Comparison of ENCODE assay signal across 9 mouse cellular contexts in genomic region chr4:53110356-53110755, GRCm38 (mm10). TPM values are rescaled to one million over a fixed set of nuclear protein-coding genes. Genes with fewer than 3 reads are reported as not detected.
A peak's percentile ranks its signal among the peaks of the same experiment; 100 is the strongest.
DNase-seq lines count a peak whose midpoint lies in the region; ATAC-seq and TF ChIP-seq lines count a peak whose summit lies in the region.
"Had no signal": no experiment of that assay in that cellular context is flagged by ENCODE, and none has a peak within 500 bp of the region (broad histone marks: within the 10 kb centered on the region; RNA-seq: fewer than 3 reads in every experiment).

No protein-coding gene starts in this region.

- no peaks in the 10 kb centered on the region for H3K36me3 ChIP-seq in hindbrain, embryonic 14.5 days (replicated peaks; ENCODE audit: control insufficient read depth, insufficient read depth)
- no peaks in the 10 kb centered on the region for H3K36me3 ChIP-seq in hindbrain, embryonic 12.5 days
- no peaks in the 10 kb centered on the region for H3K36me3 ChIP-seq in stomach, postnatal 0 days (ENCODE audit: control insufficient read depth, insufficient read depth, low read length)

- no peak for ATAC-seq in hindbrain, embryonic 14.5 days (ENCODE audit: low FRiP score)
- no peak for ATAC-seq in hindbrain, embryonic 12.5 days (ENCODE audit: low FRiP score)
- no peak for ATAC-seq in stomach, postnatal 0 days (ENCODE audit: low FRiP score, low TSS enrichment)

- no peaks in the 10 kb centered on the region for H3K27me3 ChIP-seq in hindbrain, embryonic 14.5 days (ENCODE audit: control insufficient read depth, insufficient read depth, low read length)
- H3K27me3 ChIP-seq in hindbrain, embryonic 12.5 days: no peaks in the 10 kb centered on the region
- H3K27me3 ChIP-seq in stomach, postnatal 0 days (ENCODE audit: control insufficient read depth, insufficient read depth, low read length): no peaks in the 10 kb centered on the region

- H3K4me2 ChIP-seq in hindbrain, embryonic 14.5 days (replicated peaks): no peak overlapping the region
- H3K4me2 ChIP-seq in hindbrain, embryonic 12.5 days (replicated peaks): no peak overlapping the region
- H3K4me2 ChIP-seq in stomach, postnatal 0 days (replicated peaks; ENCODE audit: low read depth): no peak overlapping the region

- peak; percentile 78 for TF ChIP-seq CTCF in stomach, postnatal 0 days (IDR thresholded peaks at IDR 0.05; ENCODE audit: low read depth)

- no peak overlapping the region for H3K9ac ChIP-seq in hindbrain, embryonic 14.5 days
- no peak overlapping the region for H3K9ac ChIP-seq in hindbrain, embryonic 12.5 days
- no peak overlapping the region for H3K9ac ChIP-seq in stomach, postnatal 0 days (ENCODE audit: low read length)

- 30% methylated on average over 5 of the region's 5 CpGs for WGBS in hindbrain, embryonic 14.5 days
- 27% methylated on average over 5 of the region's 5 CpGs for WGBS in hindbrain, embryonic 12.5 days
- 30% methylated on average over 5 of the region's 5 CpGs for WGBS in stomach, postnatal 0 days

- peak; percentile 62 for DNase-seq in hindbrain, embryonic 14.5 days (ENCODE audit: low spot score)
- DNase-seq in right cerebral cortex, adult 2 months (ENCODE audit: low spot score in 2 of 2): peak; percentile 18 to 41
- no peak for DNase-seq in right cerebral cortex, postnatal 14 days
- peak; percentile 65 for DNase-seq in embryo, embryonic 10 days (ENCODE audit: low spot score)
- DNase-seq in stomach, postnatal 0 days (ENCODE audit: low spot score): no peak
- no peak for DNase-seq in adrenal gland, postnatal 10 days
- no peak for DNase-seq in left cerebral cortex, adult 8-10 months (ENCODE audit: low spot score in 2 of 2)
- DNase-seq: gastrocnemius, postnatal 36 days had no signal

- no peak overlapping the region for H3K27ac ChIP-seq in hindbrain, embryonic 14.5 days
- no peak overlapping the region for H3K27ac ChIP-seq in hindbrain, embryonic 12.5 days
- no peak overlapping the region for H3K27ac ChIP-seq in stomach, postnatal 0 days (replicated peaks)

- TF ChIP-seq EP300 in stomach, postnatal 0 days (optimal IDR thresholded peaks at IDR 0.05): no peak

- no peak overlapping the region for H3K4me3 ChIP-seq in hindbrain, embryonic 14.5 days (replicated peaks; ENCODE audit: low read length)
- H3K4me3 ChIP-seq in hindbrain, embryonic 12.5 days: no peak overlapping the region
- no peak overlapping the region for H3K4me3 ChIP-seq in stomach, postnatal 0 days (ENCODE audit: low read depth, low read length)

- peaks cover 11% of the 10 kb centered on the region for H3K4me1 ChIP-seq in hindbrain, embryonic 14.5 days (replicated peaks; ENCODE audit: control insufficient read depth, insufficient read depth, low read length)
- H3K4me1 ChIP-seq in hindbrain, embryonic 12.5 days: peaks cover 8% of the 10 kb centered on the region; the same call in 1 of the 2 replicates
- H3K4me1 ChIP-seq in stomach, postnatal 0 days (replicated peaks; ENCODE audit: control insufficient read depth, insufficient read depth): no peaks in the 10 kb centered on the region; the same call in 1 of the 2 replicates

- no peaks in the 10 kb centered on the region for H3K9me3 ChIP-seq in hindbrain, embryonic 14.5 days (ENCODE audit: control insufficient read depth, low read length)
- H3K9me3 ChIP-seq in hindbrain, embryonic 12.5 days (replicated peaks): no peaks in the 10 kb centered on the region
- no peaks in the 10 kb centered on the region for H3K9me3 ChIP-seq in stomach, postnatal 0 days (ENCODE audit: control insufficient read depth, low read length)

RNA-seq across cellular contexts. Expression of gene Abca1, which starts 49.3 kb away (rescaled TPM):
- 17.3 and 18.8 TPM in 2 replicates for polyA plus RNA-seq in hindbrain, embryonic 14.5 days (2014; fragmentation: Nextera tagmentation; extraction: Ambion mirVana)
- polyA plus RNA-seq in hindbrain, embryonic 12.5 days (2016; fragmentation: Nextera tagmentation; extraction: Ambion mirVana): 9.3 and 10.4 TPM in 2 replicates
- 1.6 and 2.0 TPM in 2 replicates for polyA plus RNA-seq in stomach, postnatal 0 days (2015; fragmentation: Nextera tagmentation; extraction: Ambion mirVana)
- 100 to 1,000 TPM; 103 TPM for total RNA-seq in adrenal gland, postnatal 10 days (2021)
- total RNA-seq in left cerebral cortex, adult 8-10 months (2022): 10 to 100 TPM; 22.3 to 28.5 (median 23.2) TPM

Comparison
In these comparisons a context has a peak if more than half of its experiments do, and no peak if none do; other contexts are left out.
1. DNase-seq: peak in hindbrain, embryonic 14.5 days (single experiment), right cerebral cortex, adult 2 months (2 of 2) and embryo, embryonic 10 days (single experiment); none in right cerebral cortex, postnatal 14 days (single experiment), stomach, postnatal 0 days (single experiment), adrenal gland, postnatal 10 days (single experiment) and left cerebral cortex, adult 8-10 months (0 of 2).